Mouse (Mus musculus): ENCODE measurements at regions not wholly inside any gene's neighbourhood (a gene's known extent, or its start where the extent isn't known, plus 50 kb on each side); places are given as distances from the start of the nearest gene placed in this dataset.
A peak's percentile ranks its signal among the peaks of the same experiment; 100 is the strongest.

DNA sequence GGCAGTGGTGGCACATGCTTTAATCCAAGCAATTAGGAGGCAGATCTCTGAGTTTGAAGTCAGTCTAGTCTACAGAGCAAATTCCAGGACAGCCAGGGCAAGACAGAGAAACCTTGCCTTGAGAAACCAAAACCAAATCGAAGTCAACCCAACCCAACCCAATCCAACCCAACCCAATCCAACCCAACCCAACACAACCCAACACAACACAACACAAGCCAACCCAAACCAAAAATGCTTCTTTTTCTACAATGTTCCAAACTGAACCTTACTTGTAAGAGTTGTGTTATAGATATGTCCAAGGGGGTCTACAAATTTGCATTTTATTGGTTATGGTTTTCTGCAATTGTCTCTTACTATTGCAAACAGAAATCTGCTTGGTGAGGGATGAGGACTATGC is 52.8 kb upstream of the Chodl start:
- no peak for DNase-seq (ENCODE audit: low spot score)

DNA sequence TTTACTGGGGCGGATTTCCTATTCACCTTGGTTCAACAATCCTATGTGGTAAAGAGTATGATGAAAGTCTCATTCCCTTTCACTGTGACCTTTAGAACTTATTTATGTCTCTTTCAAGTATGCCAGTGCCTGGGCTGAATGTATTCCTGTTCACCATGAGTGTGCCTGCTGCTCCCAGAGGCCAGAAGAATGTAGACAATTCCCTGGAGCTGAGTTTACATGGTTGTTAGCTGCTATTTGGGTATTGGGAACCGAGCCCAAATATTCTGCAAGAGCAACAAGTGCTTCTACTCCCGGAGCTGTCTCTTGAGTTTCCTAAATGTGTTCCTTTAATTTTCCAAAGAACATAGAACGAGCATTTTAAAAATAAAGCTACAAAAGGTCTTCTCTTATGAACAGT is 71.7 kb upstream of the Chodl start:
- no peak for DNase-seq (ENCODE audit: low spot score)

DNA sequence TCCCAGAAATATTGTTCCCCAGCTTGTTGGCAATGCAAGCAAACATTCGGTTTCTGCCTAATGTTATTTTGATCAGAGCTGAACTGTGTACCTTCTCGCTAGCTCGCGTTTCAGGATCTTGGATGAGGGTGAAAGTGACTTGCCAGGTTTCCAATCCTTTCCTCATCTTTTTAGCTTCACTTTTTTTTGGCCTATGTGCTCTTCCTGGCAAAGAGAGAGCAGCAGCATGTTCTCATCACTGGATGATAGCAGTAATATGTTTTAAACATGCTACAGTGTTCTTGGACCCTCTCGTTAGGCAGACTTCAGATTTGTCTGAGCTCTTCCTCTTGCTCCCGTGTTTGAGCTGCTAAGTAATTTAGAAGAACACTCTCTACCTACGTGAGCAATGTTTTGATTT is 99.8 kb upstream of the Chodl start:
- DNase-seq (ENCODE audit: low spot score), result no peak

DNA sequence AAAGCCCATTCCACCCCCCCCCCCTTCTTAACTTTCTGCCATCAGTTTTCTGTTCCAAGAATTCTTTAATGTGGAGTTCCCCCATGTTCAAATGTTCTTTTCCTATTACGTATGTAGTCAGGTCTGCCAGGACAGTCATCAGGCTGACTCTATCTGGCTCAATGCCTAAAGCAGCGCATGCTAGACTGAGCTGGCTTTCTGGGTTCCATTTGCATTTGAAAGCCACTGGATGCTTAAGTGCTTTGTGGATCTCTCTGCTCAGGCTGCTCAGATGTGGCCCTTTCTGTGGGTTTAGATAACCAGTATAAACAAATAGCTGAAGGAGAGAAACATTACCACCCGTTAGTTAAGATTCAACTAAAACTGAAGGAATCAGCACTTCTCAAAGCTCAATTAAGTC is 103.0 kb upstream of the Chodl start:
- no peak for DNase-seq (ENCODE audit: low spot score)

DNA sequence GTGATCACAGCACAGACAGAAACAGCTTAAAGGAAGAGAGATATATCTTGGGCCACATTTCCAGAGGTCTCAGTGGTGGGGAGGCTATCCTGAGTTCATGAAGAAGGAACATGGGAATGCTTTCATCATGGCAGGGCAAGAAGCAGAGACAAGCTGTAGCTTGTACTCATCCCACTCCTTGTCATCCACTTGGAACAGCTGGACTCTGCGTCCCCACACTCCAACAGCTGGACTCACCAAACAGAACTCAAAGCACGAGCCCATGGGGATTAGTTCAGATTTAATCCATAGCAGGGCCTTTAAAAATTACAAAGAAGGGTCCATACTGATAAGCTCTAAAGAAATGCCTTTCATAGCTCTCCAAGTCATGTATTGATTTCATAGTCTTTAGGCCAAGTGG is 140.7 kb upstream of the Chodl start:
- DNase-seq (ENCODE audit: low spot score), result no peak

DNA sequence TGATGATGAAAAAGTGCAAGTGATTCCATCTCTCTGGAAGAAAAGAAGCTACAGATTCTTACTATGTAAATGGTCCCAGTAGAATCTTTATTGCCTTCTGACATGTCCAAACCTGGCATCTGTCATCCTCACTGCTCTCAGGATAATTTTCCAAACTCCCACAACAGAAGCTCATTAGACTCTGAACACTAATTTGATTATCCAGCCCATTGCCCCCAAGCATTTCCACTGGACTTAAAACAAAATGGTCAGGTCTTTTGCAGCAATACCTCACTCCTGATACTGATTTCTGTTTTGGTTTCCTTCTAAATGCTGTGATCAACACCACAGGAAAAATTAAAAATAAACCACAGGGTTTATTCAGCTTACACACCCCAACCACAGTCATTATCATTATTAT is 171.5 kb upstream of the Chodl start:
- DNase-seq (ENCODE audit: low spot score), result no peak

DNA sequence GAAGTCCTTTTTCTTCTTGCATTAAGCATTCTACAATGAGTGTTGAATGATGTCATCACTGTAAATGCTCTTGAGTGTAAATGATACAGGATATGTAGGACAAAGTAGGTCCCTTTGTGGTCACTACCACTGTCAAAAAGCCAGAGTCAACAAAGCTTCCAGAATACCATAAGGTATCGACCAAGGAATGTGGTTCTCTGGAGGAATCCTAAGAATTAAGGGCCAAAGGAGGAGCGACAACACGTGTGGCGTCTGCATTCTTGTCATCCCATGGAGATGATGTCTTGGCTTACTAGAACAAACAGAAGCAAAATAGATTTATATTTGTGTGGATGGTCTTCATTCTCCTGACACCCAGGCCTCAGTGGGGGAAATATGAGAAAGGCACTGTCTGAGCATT is 161.4 kb upstream of the D16Ertd472e start:
- no peak for DNase-seq (ENCODE audit: low spot score)

DNA sequence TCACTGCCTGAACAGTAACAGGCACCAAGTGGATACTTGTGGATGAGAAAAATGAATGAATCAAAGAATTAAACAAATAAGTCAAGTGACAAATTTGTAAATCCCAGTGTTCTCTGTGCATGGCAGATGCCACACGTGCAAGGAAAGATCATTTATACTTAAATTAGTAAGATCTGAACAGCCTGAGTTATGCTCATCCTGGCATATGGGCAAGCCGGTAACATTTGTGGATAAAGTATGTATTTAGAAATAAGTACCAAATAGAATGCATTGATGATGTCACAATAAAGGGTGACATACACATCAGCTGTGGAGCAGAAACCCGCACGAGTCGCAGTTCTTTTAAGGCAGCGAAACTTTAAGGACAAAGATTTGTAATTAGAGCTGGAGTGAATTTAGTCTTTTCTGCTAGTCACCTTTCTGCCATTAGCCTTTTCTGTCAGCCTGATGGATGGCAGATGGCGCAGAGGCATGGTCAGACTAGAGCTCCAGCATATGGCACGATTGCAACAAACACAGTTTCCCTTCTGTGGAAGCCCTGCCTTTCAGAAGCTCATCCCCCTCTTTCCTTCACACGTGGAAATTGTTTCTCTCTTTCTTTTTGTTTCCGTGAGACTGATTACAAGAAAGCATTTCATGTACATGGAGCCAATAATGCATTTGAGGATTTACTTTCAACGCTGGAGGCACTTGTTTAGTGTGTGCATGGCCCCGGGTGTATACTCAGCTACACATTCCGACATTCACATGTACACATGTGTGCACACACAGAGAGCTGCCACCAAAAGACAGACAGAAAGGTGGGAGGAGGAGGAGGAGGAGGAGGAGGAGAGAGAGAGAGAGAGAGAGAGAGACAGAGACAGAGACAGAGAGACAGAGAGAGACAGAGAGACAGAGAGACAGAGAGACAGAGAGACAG is 154.3 kb upstream of the D16Ertd472e start:
- DNase-seq (ENCODE audit: low spot score), result no peak

DNA sequence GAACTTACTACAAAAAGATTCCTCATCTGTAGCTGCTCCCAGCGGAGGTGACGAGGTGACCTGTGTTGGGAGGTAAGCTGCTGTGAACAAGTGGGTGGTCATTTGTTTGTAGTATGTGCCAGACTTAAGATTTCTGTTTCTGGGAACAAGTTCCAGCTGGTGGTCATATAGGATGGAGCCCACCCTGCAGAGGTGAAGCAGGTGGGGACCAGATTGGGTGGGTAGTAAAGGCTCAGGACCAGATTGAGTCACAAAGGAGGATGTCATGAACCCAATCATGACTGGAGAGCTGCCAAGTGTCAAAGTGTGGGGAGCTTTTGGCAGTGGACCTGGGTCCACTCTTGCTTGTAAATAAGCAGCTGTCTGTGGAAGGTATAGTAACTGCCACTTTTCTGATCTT is 149.0 kb upstream of the D16Ertd472e start:
- DNase-seq (ENCODE audit: low spot score), result no peak

DNA sequence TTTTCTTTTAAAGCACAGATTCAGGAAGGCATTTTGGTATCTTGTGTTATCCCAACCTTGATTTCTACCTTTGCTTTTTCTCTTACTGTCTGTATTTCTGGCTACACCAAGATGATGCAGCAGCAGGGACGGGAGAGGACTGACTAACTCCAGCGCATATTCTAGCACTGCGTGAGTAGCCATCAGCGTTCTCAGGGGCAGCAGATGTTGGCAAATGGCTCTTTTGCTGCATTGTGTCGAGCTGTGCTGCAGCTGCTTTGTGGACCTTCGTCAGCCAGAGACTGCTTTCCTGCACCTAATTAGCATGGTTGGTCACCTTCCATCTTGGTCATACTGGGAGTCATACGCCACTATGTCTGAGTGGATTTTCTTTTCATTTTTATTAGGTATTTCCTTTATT is 133.4 kb upstream of the D16Ertd472e start:
- DNase-seq (ENCODE audit: low spot score), result no peak

DNA sequence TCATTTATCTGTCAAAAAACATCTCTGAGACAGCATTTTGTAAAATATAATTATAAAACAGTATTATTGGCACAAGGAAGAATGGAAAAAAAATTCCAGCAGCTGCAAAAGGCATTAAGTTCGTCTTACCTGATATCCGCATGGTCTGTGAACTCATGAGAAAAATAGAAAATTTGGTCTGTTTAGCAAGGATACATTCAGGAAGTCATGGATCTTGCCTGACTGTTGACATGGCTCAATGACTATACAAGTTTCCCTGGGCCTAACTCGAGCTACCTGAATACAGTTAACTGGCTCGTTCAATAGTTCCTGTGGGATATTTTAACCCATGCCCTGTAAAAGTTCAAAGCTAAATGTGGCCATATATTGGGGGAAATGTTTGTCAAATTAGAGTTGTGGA is 131.1 kb upstream of the D16Ertd472e start:
- DNase-seq (ENCODE audit: low spot score), result no peak

DNA sequence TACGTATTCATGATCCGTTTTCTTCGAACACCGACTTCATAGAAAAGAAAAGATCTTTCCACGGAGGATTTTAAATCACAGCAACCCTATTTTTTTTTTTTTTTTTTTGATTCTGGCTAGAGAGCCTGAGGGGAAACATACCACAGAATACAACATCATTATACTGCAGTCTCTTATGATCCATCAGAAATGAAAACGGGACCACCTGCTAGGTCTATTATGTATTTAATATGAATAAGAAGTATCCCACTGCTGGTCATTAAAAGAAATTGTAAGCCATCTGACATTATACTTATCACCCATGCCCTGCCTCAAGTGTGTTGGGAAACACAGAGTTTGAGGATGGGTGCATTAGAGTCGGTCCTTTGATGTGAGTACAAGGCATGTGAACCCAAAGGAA is 130.7 kb upstream of the D16Ertd472e start:
- no peak for DNase-seq (ENCODE audit: low spot score)

DNA sequence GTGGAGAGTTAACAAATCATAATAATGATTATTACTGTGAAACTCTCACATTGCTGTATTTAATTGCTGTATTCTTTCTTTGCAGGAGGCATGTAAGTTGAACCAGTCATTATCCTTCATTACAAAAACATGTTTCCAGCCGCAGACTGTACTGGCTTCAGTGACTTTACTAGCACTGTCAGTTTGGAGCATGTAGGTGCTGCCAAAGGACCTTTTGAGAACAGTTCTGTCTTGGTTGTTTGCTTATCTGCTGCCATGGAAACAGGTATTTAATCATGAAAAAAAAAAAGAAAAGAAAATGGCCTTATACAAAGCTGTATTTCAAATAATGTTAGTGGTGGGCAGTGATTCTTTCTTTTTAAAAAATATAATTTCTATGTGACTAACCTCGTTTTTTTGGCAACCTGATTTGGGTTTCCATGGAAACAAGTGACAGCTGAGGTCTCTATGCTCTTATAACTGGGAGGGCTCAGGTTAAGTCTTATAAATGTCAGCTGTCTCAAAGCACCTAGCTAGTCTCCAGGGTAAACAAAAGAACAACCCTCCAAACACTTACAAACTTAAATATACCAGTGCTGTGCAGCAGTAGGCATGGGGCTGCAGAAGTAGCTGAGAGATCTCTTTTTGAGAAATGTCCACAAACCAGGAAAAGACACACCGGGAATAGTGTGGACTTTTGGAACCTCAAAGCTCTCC is 121.2 kb upstream of the D16Ertd472e start:
- no peak for DNase-seq (ENCODE audit: low spot score)

DNA sequence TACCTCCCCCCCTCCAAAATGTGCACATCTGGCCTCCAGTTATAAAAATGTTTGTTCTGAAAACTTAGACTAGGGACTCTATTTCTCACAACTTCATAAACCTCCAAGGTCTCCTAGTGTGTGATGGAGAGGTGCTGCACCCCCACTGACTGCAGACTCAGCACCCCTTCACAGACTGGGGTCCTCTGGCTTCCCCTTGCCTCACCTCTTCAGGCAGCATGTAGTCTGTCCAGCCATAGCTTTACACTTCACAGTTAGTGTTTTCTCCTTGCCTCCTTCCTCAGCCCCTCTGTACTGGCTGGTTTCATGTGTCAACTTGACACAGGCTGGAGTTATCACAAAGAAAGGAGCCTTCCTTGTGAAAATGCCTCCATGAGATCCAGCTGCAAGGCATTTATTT is 111.7 kb upstream of the D16Ertd472e start:
- no peak for DNase-seq (ENCODE audit: low spot score)

DNA sequence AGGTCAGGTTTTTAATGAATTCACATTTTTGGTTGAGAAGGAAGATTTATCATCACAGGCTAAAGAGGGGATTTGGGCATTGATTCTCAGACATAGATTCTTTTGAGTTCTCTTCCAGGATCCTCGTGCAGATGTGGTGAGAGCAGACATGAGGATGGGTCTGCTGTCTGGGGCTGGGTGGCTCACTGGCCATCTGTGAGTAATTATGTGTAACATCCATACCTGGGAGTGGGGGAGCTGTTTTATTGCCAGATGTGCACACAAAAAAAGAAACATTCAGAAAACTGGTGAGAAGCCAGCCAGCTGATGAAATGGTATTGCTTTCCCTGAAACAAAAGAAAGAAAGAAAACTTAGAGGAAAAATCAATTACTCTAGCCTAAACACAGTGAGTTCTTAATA is 108.7 kb upstream of the D16Ertd472e start:
- no peak for DNase-seq (ENCODE audit: low spot score)

DNA sequence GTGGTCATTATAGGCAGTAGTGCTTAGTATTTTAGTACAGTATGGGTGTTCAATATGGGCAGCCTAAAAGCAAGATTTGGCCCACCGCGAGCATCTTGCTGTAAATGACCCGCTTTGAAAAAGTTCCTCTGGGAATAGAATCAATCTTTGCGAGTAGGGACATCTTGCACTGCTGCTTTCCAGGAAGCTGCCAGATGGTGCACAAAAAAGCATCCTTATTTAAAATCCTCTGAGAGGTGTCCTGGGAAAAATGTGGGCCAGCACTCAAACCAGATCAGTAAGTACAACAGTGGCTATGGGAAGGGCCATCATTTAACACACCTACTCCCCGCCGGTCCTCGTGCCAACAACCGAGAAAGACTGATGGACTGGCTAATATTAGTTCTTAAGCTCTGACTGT is 107.5 kb upstream of the D16Ertd472e start:
- no peak for DNase-seq (ENCODE audit: low spot score)

DNA sequence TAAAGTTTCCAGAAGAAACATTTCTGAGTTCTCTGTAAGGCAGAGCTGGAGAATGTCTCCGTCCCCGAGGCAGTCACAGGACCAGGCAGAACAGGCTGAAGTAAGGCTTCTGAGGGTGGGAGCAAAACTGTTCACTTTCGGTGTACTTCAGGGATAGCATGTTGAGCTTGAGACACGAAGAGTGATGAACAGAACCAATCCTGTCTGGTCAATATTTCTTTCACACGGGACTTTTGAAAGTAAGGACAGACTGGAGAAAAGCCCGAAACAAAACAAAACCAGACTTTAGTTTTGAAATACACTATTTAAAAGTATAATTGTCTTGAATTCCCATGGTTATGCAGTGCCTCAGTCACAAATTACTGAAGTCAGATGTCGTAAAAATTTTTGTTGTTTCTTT is 84.6 kb upstream of the D16Ertd472e start:
- no peak for DNase-seq (ENCODE audit: low spot score)

DNA sequence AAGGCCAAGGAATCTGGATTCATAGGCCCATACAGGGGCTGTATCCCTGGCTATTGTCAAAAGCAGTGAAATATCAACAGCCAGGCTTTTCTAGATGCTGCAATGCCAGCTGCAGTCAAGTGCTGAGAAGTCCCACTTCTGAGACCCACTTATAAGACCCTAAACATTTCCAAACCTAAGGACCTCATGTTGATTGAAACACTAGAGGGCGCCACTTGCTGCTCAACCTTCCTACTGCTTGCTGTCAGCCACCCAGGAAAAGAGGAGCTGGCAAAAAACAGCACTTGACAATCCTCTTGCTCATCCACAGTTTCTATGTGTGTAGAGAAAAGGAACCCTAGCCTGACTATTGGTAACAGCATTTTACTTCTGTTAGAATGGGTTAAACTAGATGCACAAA is 68.2 kb upstream of the D16Ertd472e start:
- no peak for DNase-seq (ENCODE audit: low spot score)

DNA sequence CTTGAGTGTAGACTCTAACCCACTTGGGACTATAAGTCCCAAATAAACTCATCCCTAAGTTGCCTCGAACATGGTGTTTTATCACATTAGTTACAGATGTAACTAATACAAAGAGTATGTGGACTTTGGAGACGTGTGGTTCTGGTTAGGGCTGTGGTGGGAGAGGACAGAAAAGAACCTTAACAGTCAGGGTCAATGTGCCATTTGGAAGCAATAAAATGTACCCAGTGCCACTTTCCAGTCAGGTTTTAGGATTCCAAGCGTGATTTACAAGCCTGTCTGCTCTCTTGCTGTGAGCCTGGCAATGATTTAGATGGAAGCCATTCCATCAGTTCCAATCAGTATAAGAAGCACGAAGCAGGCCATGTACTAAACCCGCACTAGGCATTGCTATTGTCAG is 65.2 kb upstream of the D16Ertd472e start:
- DNase-seq (ENCODE audit: low spot score), result no peak

DNA sequence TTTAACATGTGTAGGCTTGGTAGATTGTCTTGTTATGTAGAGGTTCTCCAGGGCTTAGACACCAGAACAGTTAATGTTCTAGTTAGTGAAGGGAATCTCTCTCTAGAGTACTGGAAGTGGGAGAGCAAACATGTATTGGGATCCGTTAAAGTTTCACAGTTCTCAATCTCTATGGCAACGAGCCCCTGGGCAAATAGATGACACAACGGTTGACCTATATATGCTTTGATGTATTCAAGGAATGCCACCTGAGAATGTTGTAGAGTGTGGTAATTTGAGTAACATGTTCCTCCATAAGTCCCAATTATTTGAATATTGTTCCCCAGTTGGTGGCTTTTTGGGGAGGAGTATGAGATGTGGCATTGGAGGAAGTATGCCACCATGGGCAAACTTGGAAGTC is 64.7 kb upstream of the D16Ertd472e start:
- DNase-seq (ENCODE audit: low spot score), result no peak

DNA sequence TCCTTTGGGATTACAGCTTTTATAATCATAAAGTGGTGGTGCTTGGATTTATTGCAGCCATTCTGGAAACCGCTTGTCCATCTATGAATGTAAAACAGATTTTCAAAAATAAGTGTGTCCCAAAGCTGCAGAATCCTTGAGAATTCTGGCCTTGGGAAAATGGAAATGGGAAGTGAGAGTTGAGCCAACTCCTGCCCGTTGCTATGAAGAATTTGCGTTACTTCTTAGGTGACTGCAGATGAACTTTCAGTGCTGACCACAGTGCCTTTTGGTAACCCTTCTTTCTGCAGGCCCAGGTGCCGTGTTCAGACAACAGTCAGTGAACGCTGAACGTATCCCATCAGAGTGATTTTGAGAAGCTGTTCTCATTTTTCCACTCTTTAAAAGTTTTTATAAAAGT is 60.9 kb upstream of the D16Ertd472e start:
- no peak for DNase-seq (ENCODE audit: low spot score)

DNA sequence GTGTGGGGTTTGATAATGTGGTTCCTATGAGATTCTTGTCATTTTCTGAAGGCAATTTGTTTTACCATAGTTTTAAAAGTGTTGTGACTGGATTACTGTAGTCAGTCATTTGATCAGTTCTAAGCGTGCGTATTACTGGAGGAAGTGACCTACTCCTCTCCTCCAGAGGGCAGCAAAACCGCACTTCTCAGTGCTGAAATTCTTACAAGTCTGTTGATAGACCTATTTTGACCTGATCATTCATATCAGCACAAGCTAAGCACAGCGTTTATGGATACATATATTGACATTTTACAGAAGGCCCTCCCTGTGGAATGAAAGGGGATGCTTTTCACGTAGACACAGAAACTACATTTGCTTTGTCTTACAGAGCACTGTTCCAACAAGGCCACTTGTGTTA is 60.5 kb upstream of the D16Ertd472e start:
- no peak for DNase-seq (ENCODE audit: low spot score)

DNA sequence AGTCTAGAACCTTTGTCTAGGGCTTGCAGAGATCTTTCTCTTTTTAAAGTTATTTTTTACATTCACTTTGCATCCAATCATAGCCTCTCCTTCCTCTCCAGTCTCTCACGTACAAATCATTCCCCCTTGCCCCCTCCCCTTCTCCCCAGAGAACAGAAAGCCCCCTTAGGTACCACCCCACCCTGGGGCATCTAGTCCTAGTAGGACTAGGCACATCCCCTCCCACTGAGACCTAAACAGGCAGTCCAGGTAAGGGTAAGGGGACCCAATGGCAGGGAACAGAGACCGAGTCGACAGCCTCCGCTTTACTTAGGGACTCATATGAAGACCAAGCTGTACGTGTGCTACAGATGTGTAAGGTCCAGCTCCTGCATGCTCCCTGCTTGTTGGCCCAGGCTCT is 59.3 kb upstream of the D16Ertd472e start:
- DNase-seq (ENCODE audit: low spot score), result no peak

DNA sequence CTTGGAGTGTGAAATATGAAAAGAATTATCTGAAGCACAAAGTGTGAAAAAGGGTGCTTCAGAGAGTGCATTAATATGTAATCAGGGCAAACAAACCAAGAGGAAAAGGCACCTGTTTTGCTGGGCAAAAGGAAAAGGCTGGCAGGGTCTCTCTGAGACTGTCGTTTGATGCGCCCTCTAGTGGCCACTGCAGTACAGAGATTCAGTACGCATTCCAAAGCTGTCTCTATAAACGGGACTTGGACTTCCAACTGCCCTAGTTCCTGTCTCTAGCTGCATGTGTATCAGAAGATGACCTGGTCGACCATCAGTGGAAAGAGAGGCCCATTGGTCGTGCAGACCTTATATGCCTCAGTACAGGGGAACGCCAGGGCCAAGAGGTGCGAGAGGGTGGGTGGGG is 58.7 kb upstream of the D16Ertd472e start:
- peak; percentile 7 for DNase-seq (ENCODE audit: low spot score)

Measured in yolk sac, embryonic 10.5 days (tissue).